Mouse (Mus musculus) T-helper 1 cell (primary cell): ENCODE data around the gene Axl.

Source experiments
- in situ Hi-C: fragments of 300-600 bp; cut with MboI, MseI; formaldehyde crosslinking; loops from one replicate; pipeline ENCODE4 v1.15.1; 2025; ENCODE audit warnings: high pct_unique_total_duplicates

Gene Axl

GRCm38 (mm10) chr7:25788220-25789128 lies at the start of gene Axl:
Gene Axl, minus strand, starts transcription at chr7:25788705.
- in situ Hi-C loops: no loop called here

GRCm38 (mm10) chr7:25835188-25835891 lies 46.8 kb upstream of the Axl start:
- in situ Hi-C loops: no loop called here

- in situ Hi-C loops: no loop called here
Observed at GRCm38 (mm10) chr7:25831557-25832530, 43.3 kb upstream of the Axl start.

GRCm38 (mm10) chr7:25830251-25830650 lies 41.7 kb upstream of the Axl start:
- in situ Hi-C loops: no loop called here

- in situ Hi-C loops: no loop called here
Observed at GRCm38 (mm10) chr7:25827199-25827598, 38.7 kb upstream of the Axl start.

- in situ Hi-C loops: no loop called here
Observed at GRCm38 (mm10) chr7:25826029-25826428, 37.5 kb upstream of the Axl start.

GRCm38 (mm10) chr7:25825043-25825442 lies 36.5 kb upstream of the Axl start:
- in situ Hi-C loops: no loop called here

- in situ Hi-C loops: no loop called here
Observed at GRCm38 (mm10) chr7:25816241-25816919, 27.9 kb upstream of the Axl start, which contains the start of gene Cyp2s1. Gene Cyp2s1, minus strand, starts transcription at chr7:25816913.

GRCm38 (mm10) chr7:25815571-25815970 lies 27.1 kb upstream of the Axl start:
- in situ Hi-C loops: no loop called here

GRCm38 (mm10) chr7:25814711-25815110 lies 26.2 kb upstream of the Axl start:
- in situ Hi-C loops: no loop called here

GRCm38 (mm10) chr7:25812195-25812594 lies 23.7 kb upstream of the Axl start:
- in situ Hi-C loops: no loop called here

- in situ Hi-C loops: no loop called here
Observed at GRCm38 (mm10) chr7:25811716-25812115, 23.2 kb upstream of the Axl start.

- in situ Hi-C loops: loop anchor here (5.0 kb wide), 1 partner anchor 48 kb away; no protein-coding TSS in a partner anchor
Observed at GRCm38 (mm10) chr7:25805631-25806343, 17.3 kb upstream of the Axl start.

GRCm38 (mm10) chr7:25804792-25805191 lies 16.3 kb upstream of the Axl start:
- in situ Hi-C loops: loop anchor here (5.0 kb wide), 1 partner anchor 47 kb away; no protein-coding TSS in a partner anchor

- in situ Hi-C loops: no loop called here
Observed at GRCm38 (mm10) chr7:25803460-25803859, 15.0 kb upstream of the Axl start.

- in situ Hi-C loops: no loop called here
Observed at GRCm38 (mm10) chr7:25802241-25803125, 14.0 kb upstream of the Axl start.

- in situ Hi-C loops: no loop called here
Observed at GRCm38 (mm10) chr7:25801031-25801430, 12.5 kb upstream of the Axl start.

- in situ Hi-C loops: no loop called here
Observed at GRCm38 (mm10) chr7:25799369-25799768, 10.9 kb upstream of the Axl start.

GRCm38 (mm10) chr7:25798540-25798939 lies 10.0 kb upstream of the Axl start:
- in situ Hi-C loops: no loop called here
